Mouse (Mus musculus) spleen, embryonic (tissue): ENCODE measurements around the gene Eif1.

Experiments
- CTCF ChIA-PET: fragments of 350-600 bp; sonication (Branson Sonifier 250); formaldehyde crosslinking; loops from one replicate; lab custom pipeline; 2022; lab: Charles Lee

The Eif1 gene

GRCm38 (mm10) chr11:100319492-100320171, at the start of gene Eif1:
Eif1 (plus strand) TSS chr11:100319885.
- CTCF ChIA-PET = no interaction called here

- CTCF ChIA-PET = no interaction called here
These were observed 47.8 kb upstream of the Eif1 start for GRCm38 (mm10) chr11:100271878-100272277.

GRCm38 (mm10) chr11:100274719-100275118, 45.0 kb upstream of the Eif1 start:
- CTCF ChIA-PET = interaction anchor here (1.0 kb wide), 1 partner anchor 29 kb away, joined by 5 read pairs; no protein-coding TSS in a partner anchor

- CTCF ChIA-PET = no interaction called here
These were observed 44.2 kb upstream of the Eif1 start for GRCm38 (mm10) chr11:100275466-100275865.

GRCm38 (mm10) chr11:100277726-100278480, 41.8 kb upstream of the Eif1 start:
- CTCF ChIA-PET = no interaction called here

GRCm38 (mm10) chr11:100278759-100279158, 40.9 kb upstream of the Eif1 start:
- CTCF ChIA-PET = no interaction called here

GRCm38 (mm10) chr11:100281596-100282544, 37.8 kb upstream of the Eif1 start:
- CTCF ChIA-PET = interaction anchor here (0.5 to 1.1 kb wide), 3 partner anchors 16 to 423 kb away, joined by 3 read pairs; no protein-coding TSS in a partner anchor

GRCm38 (mm10) chr11:100282549-100282948, 37.1 kb upstream of the Eif1 start:
- CTCF ChIA-PET = interaction anchor here (1.1 kb wide), 1 partner anchor 15 kb away, joined by 3 read pairs; no protein-coding TSS in a partner anchor

- CTCF ChIA-PET = interaction anchor here (1.2 kb wide), 1 partner anchor 10 kb away, joined by 3 read pairs; no protein-coding TSS in a partner anchor
These were observed 34.7 kb upstream of the Eif1 start for GRCm38 (mm10) chr11:100284988-100285387.

GRCm38 (mm10) chr11:100287024-100287423, 32.7 kb upstream of the Eif1 start:
- CTCF ChIA-PET = no interaction called here

- CTCF ChIA-PET = no interaction called here
These were observed 30.7 kb upstream of the Eif1 start for GRCm38 (mm10) chr11:100288942-100289341.

GRCm38 (mm10) chr11:100290235-100290634, 29.4 kb upstream of the Eif1 start:
- CTCF ChIA-PET = no interaction called here

- CTCF ChIA-PET = no interaction called here
These were observed 26.8 kb upstream of the Eif1 start for GRCm38 (mm10) chr11:100292884-100293283.

GRCm38 (mm10) chr11:100295308-100295707, 24.4 kb upstream of the Eif1 start:
- CTCF ChIA-PET = interaction anchor here (1.0 kb wide), 1 partner anchor 10 kb away, joined by 3 read pairs; no protein-coding TSS in a partner anchor

GRCm38 (mm10) chr11:100297801-100298200, 21.9 kb upstream of the Eif1 start:
- CTCF ChIA-PET = interaction anchor here (0.7 to 1.2 kb wide), 3 partner anchors 11 to 434 kb away, joined by 3 to 7 read pairs (median 4); no protein-coding TSS in a partner anchor

- CTCF ChIA-PET = interaction anchor here (0.7 to 1.2 kb wide), 3 partner anchors 11 to 435 kb away, joined by 3 to 7 read pairs (median 4); no protein-coding TSS in a partner anchor
These were observed 21.2 kb upstream of the Eif1 start for GRCm38 (mm10) chr11:100298274-100299036.

GRCm38 (mm10) chr11:100300293-100300692, 19.4 kb upstream of the Eif1 start:
- CTCF ChIA-PET = no interaction called here

- CTCF ChIA-PET = no interaction called here
These were observed 18.4 kb upstream of the Eif1 start for GRCm38 (mm10) chr11:100301292-100301691.

GRCm38 (mm10) chr11:100307900-100308299, 11.8 kb upstream of the Eif1 start:
- CTCF ChIA-PET = no interaction called here

GRCm38 (mm10) chr11:100308672-100309071, 11.0 kb upstream of the Eif1 start:
- CTCF ChIA-PET = interaction anchor here (0.6 kb wide), 1 partner anchor 10 kb away, joined by 7 read pairs; no protein-coding TSS in a partner anchor
